17 mouse cellular contexts compared by ENCODE assay signal in genomic region chr14:23785921-23786686, GRCm38 (mm10).
DNase-seq lines count a peak whose midpoint lies in the region; ATAC-seq and TF ChIP-seq lines count a peak whose summit lies in the region.
"Had no signal": no experiment of that assay in that cellular context is flagged by ENCODE, and none has a peak within 500 bp of the region (broad histone marks: within the 10 kb centered on the region; RNA-seq: fewer than 3 reads in every experiment).

No protein-coding gene starts in this region.

- 34% methylated on average over 10 of the region's 10 CpGs for WGBS in intestine, embryonic 16.5 days
- WGBS in embryonic facial prominence, embryonic 10.5 days: 78% methylated on average over 10 of the region's 10 CpGs
- 29% methylated on average over 10 of the region's 10 CpGs for WGBS in thymus, adult 2 months

- H3K36me3 ChIP-seq in intestine, embryonic 16.5 days (ENCODE audit: control insufficient read depth, insufficient read depth, low read length): no peaks in the 10 kb centered on the region
- H3K36me3 ChIP-seq in embryonic facial prominence, embryonic 10.5 days (replicated peaks): no peaks in the 10 kb centered on the region
- H3K36me3 ChIP-seq in thymus, adult 2 months (ENCODE audit: control insufficient read depth, insufficient read depth, low read length): no peaks in the 10 kb centered on the region
- H3K36me3 ChIP-seq: hindbrain, embryonic 15.5 days had no signal

- H3K4me3 ChIP-seq in cortical plate, adult 2 months (ENCODE audit: insufficient read depth, low read length): no peak overlapping the region
- H3K4me3 ChIP-seq in intestine, embryonic 16.5 days (ENCODE audit: low read length): 0 out of 2 replicates have a peak overlapping the region, but pooled peaks have one; percentile 5
- no peak overlapping the region for H3K4me3 ChIP-seq in embryonic facial prominence, embryonic 10.5 days
- H3K4me3 ChIP-seq in thymus, adult 2 months (ENCODE audit: control insufficient read depth, insufficient read depth, low read length): no peak overlapping the region
- H3K4me3 ChIP-seq: hindbrain, embryonic 15.5 days; megakaryocyte, embryonic 14.5 days had no signal

- peak; percentile 79 for ATAC-seq in intestine, embryonic 16.5 days

- no peaks in the 10 kb centered on the region for H3K9me3 ChIP-seq in intestine, embryonic 16.5 days (ENCODE audit: control insufficient read depth, low read length)
- no peaks in the 10 kb centered on the region for H3K9me3 ChIP-seq in embryonic facial prominence, embryonic 10.5 days
- H3K9me3 ChIP-seq: hindbrain, embryonic 15.5 days; megakaryocyte, embryonic 14.5 days had no signal

- TF ChIP-seq CTCF in cortical plate, adult 2 months (IDR thresholded peaks at IDR 0.05; ENCODE audit: extremely low read depth, insufficient read depth, low read length): no peak
- no peak for TF ChIP-seq CTCF in thymus, adult 2 months (IDR thresholded peaks at IDR 0.05; ENCODE audit: borderline replicate concordance, control insufficient read depth, extremely low read depth, insufficient read depth, low read length, poor library complexity)

- DNase-seq in kidney, postnatal 14 days: peak; percentile 9
- DNase-seq in kidney, postnatal 36 days: no peak
- DNase-seq in right cerebral cortex, adult 2 months (ENCODE audit: low spot score in 2 of 2): peak; percentile 74 to 75
- DNase-seq in embryonic facial prominence, embryonic 10.5 days (ENCODE audit: low spot score): no peak
- DNase-seq in gastrocnemius, postnatal 14 days: no peak
- no peak for DNase-seq in thymus, adult 2 months
- DNase-seq: adrenal gland, postnatal 10 days; embryo, embryonic 11 days; gastrocnemius, postnatal 25 days; layer of hippocampus, postnatal 36 days; lung, adult 2 months; retina, postnatal 1 day had no signal

- no peak for TF ChIP-seq POLR2A in cortical plate, adult 2 months (IDR thresholded peaks at IDR 0.05; ENCODE audit: extremely low read depth, insufficient read depth, low read length)
- TF ChIP-seq POLR2A in thymus, adult 2 months (IDR thresholded peaks at IDR 0.05; ENCODE audit: control insufficient read depth, extremely low read depth, insufficient read depth, low read length, poor library complexity): no peak

- peaks cover 22% of the 10 kb centered on the region for H3K4me1 ChIP-seq in cortical plate, adult 2 months (ENCODE audit: control insufficient read depth, insufficient read depth, low read length)
- peaks cover 14% of the 10 kb centered on the region; the same call in 1 of the 2 replicates for H3K4me1 ChIP-seq in intestine, embryonic 16.5 days (ENCODE audit: control insufficient read depth, insufficient read depth, low read length)
- peaks cover 11% of the 10 kb centered on the region; the same call in 1 of the 2 replicates for H3K4me1 ChIP-seq in embryonic facial prominence, embryonic 10.5 days
- H3K4me1 ChIP-seq in thymus, adult 2 months (replicated peaks; ENCODE audit: control insufficient read depth, insufficient read depth, low read length): no peaks in the 10 kb centered on the region
- H3K4me1 ChIP-seq: megakaryocyte, embryonic 14.5 days had no signal

- intact Hi-C loops in gastrocnemius, postnatal 14 days (cut with DNase I; ENCODE audit: low total_unique reads): no loop called here

- H3K27ac ChIP-seq in cortical plate, adult 2 months (ENCODE audit: insufficient read depth, low read length): peak overlapping the region; percentile 90
- peak overlapping the region; percentile 93 for H3K27ac ChIP-seq in intestine, embryonic 16.5 days (ENCODE audit: low read length)
- no peak overlapping the region for H3K27ac ChIP-seq in embryonic facial prominence, embryonic 10.5 days (replicated peaks)
- H3K27ac ChIP-seq in thymus, adult 2 months (ENCODE audit: control insufficient read depth, insufficient read depth, low read length): no peak overlapping the region
- H3K27ac ChIP-seq: hindbrain, embryonic 15.5 days had no signal

- no peaks in the 10 kb centered on the region for H3K27me3 ChIP-seq in intestine, embryonic 16.5 days (replicated peaks; ENCODE audit: control insufficient read depth, insufficient read depth, low read length)
- H3K27me3 ChIP-seq in embryonic facial prominence, embryonic 10.5 days (replicated peaks; ENCODE audit: low read depth, poor library complexity, severe bottlenecking): no peaks in the 10 kb centered on the region
- no peaks in the 10 kb centered on the region for H3K27me3 ChIP-seq in thymus, adult 2 months (ENCODE audit: control insufficient read depth, insufficient read depth, low read length)
- H3K27me3 ChIP-seq: hindbrain, embryonic 15.5 days; megakaryocyte, embryonic 14.5 days; Patski had no signal

- 0 out of 2 replicates have a peak overlapping the region, but pooled peaks have one; percentile 26 for H3K9ac ChIP-seq in intestine, embryonic 16.5 days (ENCODE audit: low read depth, low read length)
- H3K9ac ChIP-seq: hindbrain, embryonic 15.5 days had no signal

- H3K4me2 ChIP-seq in intestine, embryonic 16.5 days (ENCODE audit: low read depth, low read length): peak overlapping the region; percentile 37
- H3K4me2 ChIP-seq: hindbrain, embryonic 15.5 days had no signal

Comparison
In these comparisons a context has a peak if more than half of its experiments do, and no peak if none do; other contexts are left out.
1. DNase-seq: peak in kidney, postnatal 14 days (single experiment) and right cerebral cortex, adult 2 months (2 of 2); none in kidney, postnatal 36 days (0 of 2), embryonic facial prominence, embryonic 10.5 days (single experiment), gastrocnemius, postnatal 14 days (single experiment) and thymus, adult 2 months (single experiment).
2. H3K27ac ChIP-seq: peak in cortical plate, adult 2 months (single experiment) and intestine, embryonic 16.5 days (single experiment); none in embryonic facial prominence, embryonic 10.5 days (single experiment) and thymus, adult 2 months (single experiment).